ENCODE assay signal across 26 mouse cellular contexts in the genomic region with DNA sequence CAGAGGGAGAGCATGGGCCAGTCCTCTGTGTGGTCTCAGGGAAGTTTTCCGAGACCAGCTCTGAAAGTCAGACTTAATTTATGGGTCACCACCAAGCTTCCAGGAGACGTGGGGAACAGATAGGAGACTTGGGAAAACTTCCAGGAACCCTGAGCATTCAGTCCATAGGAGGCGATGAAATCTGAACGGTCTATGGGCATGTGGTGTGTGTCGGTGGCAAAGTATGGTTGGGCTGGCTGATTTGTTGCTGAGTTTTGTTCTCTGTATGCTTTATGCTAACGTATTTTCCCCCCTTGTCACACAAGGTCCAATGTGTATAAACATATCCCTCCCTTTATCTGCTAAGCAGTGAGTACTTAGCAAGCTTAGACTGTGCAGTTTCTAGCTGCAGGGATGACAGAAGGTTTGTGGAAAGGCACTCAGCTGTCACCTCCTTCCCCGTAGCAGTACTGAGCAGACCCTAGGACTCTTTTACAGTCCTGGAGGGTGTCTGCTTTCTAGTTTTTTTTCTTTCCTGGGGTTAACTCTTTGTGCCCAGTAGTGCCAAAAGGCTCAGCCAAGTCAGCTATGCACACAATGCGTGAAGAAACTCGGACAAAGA.
DNase-seq lines count a peak whose midpoint lies in the region; ATAC-seq and TF ChIP-seq lines count a peak whose summit lies in the region.
"Had no signal": no experiment of that assay in that cellular context is flagged by ENCODE, and none has a peak within 500 bp of the region (broad histone marks: within the 10 kb centered on the region; RNA-seq: fewer than 3 reads in every experiment).

No protein-coding gene starts in this region.

- no peak for DNase-seq in heart, postnatal 36 days
- DNase-seq in kidney, postnatal 36 days, result no peak
- peak; percentile 18 for DNase-seq in brain, embryonic 14.5 days (ENCODE audit: low read depth)
- DNase-seq in c-Kit-positive CD71-positive TER-119-positive erythroid progenitor cells, embryonic 14.5 days (ENCODE audit: low spot score), result no peak
- DNase-seq: adrenal gland, adult 2 months; cerebellum, adult 18-20 months; cerebellum, postnatal 14 days; gastrocnemius, adult 2 months; kidney, adult 2 months; layer of hippocampus, adult 9-11 months; lung, postnatal 10 days; right cerebral cortex, postnatal 14 days; spleen, adult 18-20 months; thymus, postnatal 25 days had no signal

- H3K9ac ChIP-seq in heart, embryonic 14.5 days (ENCODE audit: low read length), result peak overlapping the region; percentile 36
- no peak overlapping the region; the same call in 1 of the 2 replicates for H3K9ac ChIP-seq in kidney, embryonic 16.5 days (replicated peaks; ENCODE audit: low read length)
- no peak overlapping the region for H3K9ac ChIP-seq in intestine, embryonic 15.5 days
- H3K9ac ChIP-seq in hindbrain, embryonic 13.5 days, result no peak overlapping the region
- H3K9ac ChIP-seq: embryonic facial prominence, embryonic 12.5 days; hindbrain, embryonic 14.5 days; limb, embryonic 15.5 days; liver, embryonic 14.5 days; midbrain, embryonic 13.5 days had no signal

- TF ChIP-seq POLR2A in brain, embryonic 14.5 days (IDR thresholded peaks at IDR 0.05; ENCODE audit: borderline replicate concordance, extremely low read depth, insufficient read depth, insufficient read length, poor library complexity, severe bottlenecking), result no peak

- H3K4me1 ChIP-seq in heart, embryonic 14.5 days (ENCODE audit: control insufficient read depth in 2 of 2, insufficient read depth in 2 of 2, low read length in 2 of 2), result peaks cover 2 to 12% of the 10 kb centered on the region in 2 experiments; a peak in 3 of 4 replicates
- H3K4me1 ChIP-seq in kidney, embryonic 16.5 days (ENCODE audit: insufficient read depth, low read length), result peaks cover 15% of the 10 kb centered on the region; the same call in 1 of the 2 replicates
- H3K4me1 ChIP-seq in intestine, embryonic 15.5 days (replicated peaks), result 0 out of 2 replicates have a peak, but pooled peaks cover 6% of the 10 kb centered on the region
- peaks cover 8% of the 10 kb centered on the region; the same call in 1 of the 2 replicates for H3K4me1 ChIP-seq in hindbrain, embryonic 13.5 days (replicated peaks)
- H3K4me1 ChIP-seq: limb, embryonic 15.5 days; megakaryocyte, embryonic 14.5 days; midbrain, embryonic 13.5 days had no signal

- intact Hi-C loops in heart, postnatal 36 days (cut with DNase I), result no loop called here

- no peak overlapping the region for H3K4me3 ChIP-seq in heart, embryonic 14.5 days (ENCODE audit: control insufficient read depth in 1 of 2, insufficient read depth in 1 of 2, low read depth in 1 of 2, low read length in 2 of 2)
- H3K4me3 ChIP-seq in kidney, embryonic 16.5 days (ENCODE audit: low read length), result no peak overlapping the region
- H3K4me3 ChIP-seq in intestine, embryonic 15.5 days (replicated peaks), result no peak overlapping the region
- H3K4me3 ChIP-seq in hindbrain, embryonic 13.5 days, result no peak overlapping the region
- H3K4me3 ChIP-seq: embryonic facial prominence, embryonic 12.5 days; erythroblast, embryonic 14.5 days; gastrocnemius, adult 2 months; limb, embryonic 15.5 days; megakaryocyte, embryonic 14.5 days; midbrain, embryonic 13.5 days had no signal

- H3K9me3 ChIP-seq in heart, embryonic 14.5 days (ENCODE audit: control insufficient read depth, low read length), result no peaks in the 10 kb centered on the region
- no peaks in the 10 kb centered on the region for H3K9me3 ChIP-seq in kidney, embryonic 16.5 days (ENCODE audit: low read length)
- H3K9me3 ChIP-seq in intestine, embryonic 15.5 days, result no peaks in the 10 kb centered on the region
- H3K9me3 ChIP-seq in hindbrain, embryonic 13.5 days, result peaks cover 4% of the 10 kb centered on the region; the same call in 1 of the 2 replicates
- H3K9me3 ChIP-seq: embryonic facial prominence, embryonic 12.5 days; limb, embryonic 15.5 days; midbrain, embryonic 13.5 days had no signal

- no peaks in the 10 kb centered on the region for H3K27me3 ChIP-seq in heart, embryonic 14.5 days (ENCODE audit: control insufficient read depth, insufficient read depth, low read length)
- no peaks in the 10 kb centered on the region for H3K27me3 ChIP-seq in kidney, embryonic 16.5 days (ENCODE audit: insufficient read depth, low read length)
- H3K27me3 ChIP-seq in intestine, embryonic 15.5 days (replicated peaks), result no peaks in the 10 kb centered on the region
- H3K27me3 ChIP-seq in hindbrain, embryonic 13.5 days, result no peaks in the 10 kb centered on the region
- H3K27me3 ChIP-seq: embryonic facial prominence, embryonic 12.5 days; limb, embryonic 15.5 days; megakaryocyte, embryonic 14.5 days; midbrain, embryonic 13.5 days had no signal

- 28% methylated on average over 9 of the region's 9 CpGs for WGBS in heart, embryonic 14.5 days
- WGBS in kidney, embryonic 16.5 days, result 27% methylated on average over 9 of the region's 9 CpGs
- WGBS in intestine, embryonic 15.5 days, result 46% methylated on average over 9 of the region's 9 CpGs
- 42% methylated on average over 9 of the region's 9 CpGs for WGBS in hindbrain, embryonic 13.5 days

- H3K36me3 ChIP-seq in heart, embryonic 14.5 days (ENCODE audit: control insufficient read depth, insufficient read depth, low read length), result no peaks in the 10 kb centered on the region
- no peaks in the 10 kb centered on the region for H3K36me3 ChIP-seq in kidney, embryonic 16.5 days (ENCODE audit: insufficient read depth, low read length)
- no peaks in the 10 kb centered on the region for H3K36me3 ChIP-seq in intestine, embryonic 15.5 days
- H3K36me3 ChIP-seq in hindbrain, embryonic 13.5 days, result no peaks in the 10 kb centered on the region
- H3K36me3 ChIP-seq: embryonic facial prominence, embryonic 12.5 days; limb, embryonic 15.5 days; midbrain, embryonic 13.5 days had no signal

- peak overlapping the region; percentile 5; the same call in 1 of the 2 replicates for H3K4me2 ChIP-seq in heart, embryonic 14.5 days (ENCODE audit: low read length)
- H3K4me2 ChIP-seq in kidney, embryonic 16.5 days (replicated peaks; ENCODE audit: low read depth, low read length), result no peak overlapping the region
- H3K4me2 ChIP-seq in intestine, embryonic 15.5 days (replicated peaks), result no peak overlapping the region
- no peak overlapping the region for H3K4me2 ChIP-seq in hindbrain, embryonic 13.5 days
- H3K4me2 ChIP-seq: embryonic facial prominence, embryonic 12.5 days; hindbrain, embryonic 14.5 days; limb, embryonic 15.5 days; midbrain, embryonic 13.5 days had no signal

- H3K27ac ChIP-seq in heart, embryonic 14.5 days (replicated peaks in 1 of 2; ENCODE audit: control insufficient read depth in 1 of 2, insufficient read depth in 1 of 2, low read depth in 2 of 2, low read length in 2 of 2), result 0 out of 4 replicates have a peak overlapping the region, but pooled peaks of 1 of the 2 experiments have one; percentile 17
- H3K27ac ChIP-seq in kidney, embryonic 16.5 days (ENCODE audit: low read length), result peak overlapping the region; percentile 47; the same call in 1 of the 2 replicates
- H3K27ac ChIP-seq in intestine, embryonic 15.5 days, result no peak overlapping the region
- no peak overlapping the region for H3K27ac ChIP-seq in hindbrain, embryonic 13.5 days
- H3K27ac ChIP-seq: embryonic facial prominence, embryonic 12.5 days; gastrocnemius, adult 2 months; hindbrain, embryonic 14.5 days; limb, embryonic 15.5 days; liver, embryonic 14.5 days; midbrain, embryonic 13.5 days had no signal

- TF ChIP-seq CTCF in brain, embryonic 14.5 days (IDR thresholded peaks at IDR 0.05; ENCODE audit: borderline replicate concordance, extremely low read depth, insufficient read depth, insufficient read length), result no peak

- peak; percentile 56; the same call in 1 of the 2 replicates for ATAC-seq in heart, embryonic 14.5 days (ENCODE audit: insufficient number of reproducible peaks, insufficient read depth, low FRiP score, low read depth)
- ATAC-seq in kidney, embryonic 16.5 days (ENCODE audit: low FRiP score, low TSS enrichment), result peak; percentile 75; the same call in 1 of the 2 replicates
- ATAC-seq in intestine, embryonic 15.5 days, result peak; percentile 41; the same call in 1 of the 2 replicates
- no peak for ATAC-seq in hindbrain, embryonic 13.5 days (ENCODE audit: low FRiP score)
- ATAC-seq: forebrain, embryonic 14.5 days; midbrain, embryonic 13.5 days had no signal
